Mouse (Mus musculus): Measurements from ENCODE around the gene Mapkap1.
"Not testable (repeated sequence)": the region's sequence is repeated elsewhere in the genome, so short reads cannot be mapped to it uniquely, and the experiment has no call there.

The Mapkap1 gene

DNA sequence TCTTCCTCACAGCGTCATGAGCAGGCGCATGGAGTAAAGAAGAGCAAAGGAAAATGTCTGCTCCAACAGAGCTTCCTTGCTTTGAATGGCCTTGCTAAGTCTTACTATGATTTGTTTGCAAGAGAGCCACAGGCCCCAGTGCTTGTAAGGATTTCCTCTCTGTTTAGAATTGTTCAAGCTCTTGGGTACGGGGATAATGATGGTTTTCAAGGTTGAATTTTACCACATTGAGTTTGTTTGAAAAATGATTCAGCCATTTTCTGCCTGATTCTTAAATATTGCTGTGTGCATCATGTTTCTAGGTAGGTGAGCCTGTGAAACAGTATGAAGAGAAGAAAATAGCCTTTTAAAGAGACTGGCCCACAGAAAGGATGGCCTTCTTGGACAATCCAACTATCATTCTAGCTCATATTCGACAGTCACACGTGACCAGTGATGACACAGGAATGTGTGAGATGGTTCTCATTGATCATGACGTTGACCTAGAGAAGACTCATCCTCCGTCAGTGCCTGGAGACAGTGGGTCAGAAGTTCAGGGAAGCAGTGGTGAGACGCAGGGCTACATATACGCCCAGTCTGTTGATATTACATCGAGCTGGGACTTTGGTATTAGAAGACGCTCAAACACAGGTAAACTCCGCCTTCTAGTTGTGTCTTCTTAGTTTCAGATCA is 25.3 kb downstream of the Mapkap1 start:
- DNase-seq (ENCODE audit: low read depth, low spot score), result no peak

DNA sequence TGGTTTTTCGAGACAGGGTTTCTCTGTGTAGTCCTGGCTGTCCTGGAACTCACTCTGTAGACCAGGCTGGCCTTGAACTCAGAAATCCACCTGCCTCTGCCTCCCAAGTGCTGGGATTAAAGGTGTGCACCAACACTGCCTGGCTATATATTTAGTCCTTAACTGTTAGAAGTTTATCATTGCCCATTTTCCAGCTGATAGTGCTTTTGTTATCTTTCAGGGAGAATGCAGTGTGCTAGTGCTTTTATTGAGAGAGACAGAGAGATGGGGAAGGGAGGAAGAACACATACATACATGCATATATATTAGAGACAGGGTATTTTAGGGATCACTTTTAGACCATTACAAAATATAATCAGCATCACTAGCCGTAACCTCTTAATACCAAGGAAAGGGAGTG is 26.3 kb downstream of the Mapkap1 start:
- not testable (repeated sequence) for DNase-seq (ENCODE audit: low read depth, low spot score)

DNA sequence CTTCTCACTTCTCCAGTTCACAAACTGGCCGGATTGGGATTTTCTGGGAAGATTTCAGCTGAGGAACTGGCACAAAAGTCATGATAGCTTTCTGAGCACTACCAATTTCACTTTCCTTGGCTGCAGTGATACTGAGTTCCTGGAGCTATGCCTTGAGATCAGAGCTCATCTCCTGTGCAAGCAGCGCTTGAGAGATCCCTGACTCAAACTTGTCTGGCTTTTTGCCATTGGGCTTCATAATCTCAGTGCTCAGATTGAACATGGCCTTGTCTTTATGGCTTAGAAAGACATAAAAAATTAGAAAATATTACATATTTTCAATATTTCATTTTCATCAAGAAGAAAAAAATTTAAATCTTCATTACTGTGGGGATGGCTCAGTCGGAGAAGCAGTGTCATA is 29.8 kb downstream of the Mapkap1 start:
- no peak for DNase-seq (ENCODE audit: low read depth, low spot score)

DNA sequence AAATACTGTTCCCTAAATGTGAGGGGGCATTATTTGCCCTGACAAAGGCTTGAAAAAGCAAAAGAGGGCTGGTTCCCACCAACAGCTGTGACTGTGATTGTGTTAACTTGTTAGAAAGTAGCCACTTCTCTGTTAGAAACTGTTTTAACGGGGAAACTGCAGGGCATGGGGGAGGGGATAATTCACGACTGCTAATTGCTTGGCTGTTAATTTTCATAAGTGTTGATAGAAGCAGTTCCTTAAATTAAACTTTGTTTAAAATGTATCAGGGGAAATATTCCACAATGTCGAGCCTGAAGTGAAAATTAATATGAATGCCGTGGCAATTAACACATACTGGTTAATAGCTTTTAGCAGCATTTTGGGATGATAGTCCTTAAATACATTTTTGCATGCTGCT is 42.2 kb downstream of the Mapkap1 start:
- no peak for DNase-seq (ENCODE audit: low read depth, low spot score)

DNA sequence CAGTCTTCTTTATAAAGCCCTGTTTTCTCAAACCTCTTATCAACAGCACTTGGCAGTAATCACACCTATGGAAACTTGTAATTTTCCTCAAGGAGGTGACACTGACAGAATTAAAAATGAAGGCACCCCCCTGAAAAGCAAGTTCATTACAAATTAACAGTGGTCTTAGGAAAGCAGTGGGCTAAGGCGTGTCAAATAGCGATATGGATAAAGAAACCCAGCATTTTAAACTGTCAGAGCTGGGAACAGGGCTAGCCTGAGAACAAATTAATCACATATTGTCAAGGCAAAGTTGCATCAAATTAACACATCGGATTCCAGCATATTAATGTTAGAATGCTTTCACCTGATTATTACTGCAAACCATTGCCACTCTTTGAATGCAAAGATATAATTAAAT is 55.9 kb downstream of the Mapkap1 start:
- DNase-seq (ENCODE audit: low read depth, low spot score), result no peak

DNA sequence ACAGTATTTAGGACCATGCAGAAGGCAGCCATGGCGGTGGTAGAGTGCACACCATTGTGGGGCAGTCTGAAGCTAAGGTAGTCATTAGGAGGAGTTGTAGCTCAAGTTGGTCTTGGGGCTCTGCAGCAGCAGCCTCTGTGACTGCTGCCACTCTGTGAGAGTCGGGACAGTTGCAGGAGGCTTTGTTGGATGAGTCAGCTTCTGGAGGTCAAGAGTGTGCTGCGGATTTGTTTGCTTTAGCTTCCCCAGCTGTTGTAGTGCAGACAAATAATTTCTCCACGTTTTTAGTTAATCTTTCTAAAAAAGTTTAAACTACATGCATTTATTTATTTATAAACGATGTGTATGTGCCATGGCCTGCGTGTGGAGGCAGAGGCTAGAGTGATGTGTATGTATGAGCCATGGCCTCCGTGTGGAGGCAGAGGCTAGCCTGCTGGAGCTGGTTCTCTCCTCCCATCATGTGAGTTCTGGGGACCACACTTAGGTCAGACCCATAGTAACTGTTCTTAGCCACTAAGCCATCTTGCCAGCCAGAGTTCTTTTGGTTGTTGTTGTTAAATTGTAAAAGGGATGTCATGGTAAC is 62.1 kb downstream of the Mapkap1 start:
- no peak for DNase-seq (ENCODE audit: low read depth, low spot score)

DNA sequence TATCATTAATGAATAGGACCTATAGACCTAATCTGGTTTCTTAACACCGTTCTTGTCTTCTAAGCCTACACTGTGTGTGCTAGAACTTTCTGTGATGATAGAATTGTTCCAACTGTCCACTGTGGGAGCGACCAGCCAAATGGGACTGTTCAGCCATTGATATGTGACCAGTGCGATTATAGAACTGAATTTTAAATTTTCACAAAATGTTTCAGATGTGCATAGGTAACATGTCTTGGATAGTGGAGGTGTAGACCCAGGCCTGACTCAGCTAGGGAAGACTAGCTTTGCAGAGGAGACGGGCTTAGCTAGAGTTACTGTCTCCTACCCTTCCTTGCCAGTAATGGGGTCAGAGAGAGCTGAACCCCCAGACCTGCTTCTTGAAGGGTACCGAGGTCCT is 62.8 kb downstream of the Mapkap1 start:
- DNase-seq (ENCODE audit: low read depth, low spot score), result no peak

DNA sequence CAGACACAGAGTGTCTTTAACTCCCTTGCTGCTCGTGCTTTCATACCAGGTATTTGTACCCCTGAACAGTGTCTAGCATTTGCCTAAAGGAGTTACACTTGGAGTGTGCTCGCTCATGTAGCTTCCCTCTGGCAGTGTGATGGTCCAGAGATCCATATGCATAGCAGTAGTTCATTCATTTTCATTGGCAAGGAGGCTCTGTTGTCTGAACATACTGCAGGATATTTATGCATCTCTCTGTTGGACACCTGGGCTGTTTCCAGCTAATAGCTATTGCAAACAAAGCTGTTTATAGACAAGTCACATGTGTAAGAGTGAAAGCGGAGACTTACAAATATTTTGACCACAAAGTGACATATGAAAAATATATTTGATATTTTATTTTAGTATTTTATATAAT is 67.2 kb downstream of the Mapkap1 start:
- DNase-seq (ENCODE audit: low read depth, low spot score), result no peak

DNA sequence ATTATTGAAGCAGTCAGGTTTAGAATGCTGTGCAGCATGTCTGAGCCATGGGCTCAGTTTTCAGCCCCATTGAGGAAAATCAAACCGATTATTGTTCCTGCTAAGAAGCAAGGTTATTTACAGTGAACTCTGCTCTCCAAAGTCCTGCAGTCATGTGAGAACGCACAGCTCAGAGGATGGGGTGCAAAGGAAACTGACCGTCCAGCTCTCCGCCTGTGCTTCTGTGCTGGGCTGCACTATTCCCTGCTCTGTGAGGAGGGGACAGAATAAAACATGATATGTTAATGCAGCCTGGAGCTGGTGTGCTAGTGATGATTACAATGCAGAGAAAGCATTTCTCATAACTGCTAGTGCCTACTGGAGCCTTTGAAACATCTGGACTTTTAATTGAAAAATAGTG is 74.8 kb downstream of the Mapkap1 start:
- DNase-seq (ENCODE audit: low read depth, low spot score), result no peak

DNA sequence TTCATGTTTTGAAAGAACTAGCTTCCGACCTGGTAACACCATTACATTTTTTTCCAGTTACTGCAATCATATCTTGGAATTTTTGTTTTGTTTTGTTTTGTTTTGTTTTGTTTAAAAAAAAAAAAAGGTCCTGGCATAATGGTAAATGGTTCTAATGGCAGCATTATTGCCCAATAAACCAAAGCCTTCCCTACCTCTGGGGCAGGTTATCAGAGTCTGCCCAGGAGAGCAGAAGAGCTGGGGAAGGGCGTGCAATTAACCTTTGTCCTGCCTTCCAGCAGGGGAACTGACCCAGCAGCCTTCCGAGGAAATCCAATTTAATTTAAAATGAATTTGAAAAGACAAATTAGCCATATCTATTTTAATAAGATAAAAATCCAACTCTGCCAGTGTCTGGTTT is 75.5 kb downstream of the Mapkap1 start:
- no peak for DNase-seq (ENCODE audit: low read depth, low spot score)

DNA sequence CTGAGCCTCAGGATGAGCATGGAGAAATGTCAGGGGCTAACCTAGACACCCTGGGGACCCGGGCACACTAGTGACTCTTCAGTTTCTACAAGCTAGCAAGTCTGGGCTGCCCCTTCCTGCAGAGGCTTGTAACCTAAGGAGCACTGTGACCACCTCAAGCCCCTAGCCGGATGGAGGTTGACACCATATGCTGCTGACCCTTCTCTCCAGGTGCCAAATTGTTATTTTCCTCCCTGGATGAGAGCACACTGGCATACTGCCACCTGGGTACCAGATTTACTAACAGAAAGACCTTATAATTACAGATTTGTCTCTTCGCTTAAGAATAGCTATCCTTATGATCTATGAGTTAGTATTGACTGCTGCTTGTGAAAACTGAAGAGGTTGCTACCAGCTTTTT is 76.0 kb downstream of the Mapkap1 start:
- no peak for DNase-seq (ENCODE audit: low read depth, low spot score)

DNA sequence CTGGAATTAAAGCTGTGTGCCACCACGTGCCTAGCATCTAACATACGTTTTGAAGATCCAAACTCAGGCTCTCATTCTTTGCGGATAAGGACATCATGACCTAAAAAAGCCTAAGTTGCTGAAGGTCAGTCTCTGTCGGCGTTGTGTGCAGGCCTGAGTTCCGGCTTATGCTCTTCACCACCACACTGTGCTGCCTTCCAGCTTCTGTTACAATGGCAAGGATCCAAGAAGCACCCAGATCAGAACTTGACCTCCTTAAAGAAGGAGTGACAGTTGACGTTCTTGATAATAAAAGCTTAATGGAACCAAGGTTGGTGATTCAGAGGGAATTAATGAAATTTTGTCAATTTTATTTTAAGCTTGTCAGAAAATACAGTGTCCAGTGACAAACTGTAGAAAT is 80.7 kb downstream of the Mapkap1 start:
- no peak for DNase-seq (ENCODE audit: low read depth, low spot score)

DNA sequence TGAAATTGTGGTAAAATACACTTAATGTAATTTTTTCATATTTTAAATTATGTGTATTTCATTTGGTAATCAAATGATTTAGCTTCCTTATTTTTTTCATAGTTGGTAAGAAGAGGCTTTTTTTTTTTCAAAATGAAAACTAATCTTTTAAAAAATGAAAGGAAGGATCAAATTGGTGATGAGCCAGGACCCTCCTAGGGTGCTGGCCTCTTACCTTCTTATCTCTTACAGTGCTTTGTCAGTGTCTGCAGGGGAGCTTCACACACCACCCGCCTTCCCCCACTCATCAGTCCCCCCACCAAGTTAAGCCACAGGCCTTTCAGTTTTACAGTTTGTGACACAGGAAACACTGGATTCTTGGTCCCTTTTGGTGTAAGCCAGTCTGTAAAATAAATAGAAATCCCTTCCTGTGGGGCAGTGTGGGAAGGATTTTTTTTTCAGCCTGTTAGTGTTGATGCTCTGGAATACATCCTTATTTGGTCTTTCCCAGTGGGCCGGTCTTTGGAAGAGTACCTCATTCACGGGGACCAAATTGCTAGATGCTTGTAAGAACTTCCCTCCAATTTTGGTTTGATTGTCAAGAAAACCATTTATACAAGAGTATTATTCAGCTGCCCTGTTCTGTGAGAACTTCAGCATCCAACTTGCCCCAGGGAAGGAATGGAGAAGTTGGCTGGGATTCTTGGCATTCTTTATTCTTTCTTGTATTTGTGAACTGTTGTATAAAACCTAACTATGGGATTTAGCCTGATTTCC is 97.6 kb downstream of the Mapkap1 start:
- DNase-seq (ENCODE audit: low read depth, low spot score), result peak; percentile 51

DNA sequence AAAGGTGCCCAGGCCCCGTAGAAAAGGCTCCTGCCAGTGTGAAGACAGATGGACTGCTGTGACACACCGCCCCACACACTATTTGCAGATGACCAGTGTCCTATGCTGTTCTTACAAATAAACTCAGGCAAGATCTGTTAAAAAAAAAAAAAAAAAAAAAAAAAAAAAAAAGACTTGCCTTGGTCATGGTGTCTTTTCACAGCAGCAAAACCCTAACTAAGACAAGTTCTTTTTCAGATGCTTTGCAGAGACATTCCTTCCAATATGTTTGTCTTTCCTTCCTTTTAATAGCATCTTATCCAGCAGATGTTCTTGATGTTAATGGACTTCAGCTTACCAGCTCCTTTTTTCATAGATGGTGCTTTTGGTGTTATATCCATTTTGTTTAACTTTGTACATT is 99.6 kb downstream of the Mapkap1 start:
- DNase-seq (ENCODE audit: low read depth, low spot score), result not testable (repeated sequence)

DNA sequence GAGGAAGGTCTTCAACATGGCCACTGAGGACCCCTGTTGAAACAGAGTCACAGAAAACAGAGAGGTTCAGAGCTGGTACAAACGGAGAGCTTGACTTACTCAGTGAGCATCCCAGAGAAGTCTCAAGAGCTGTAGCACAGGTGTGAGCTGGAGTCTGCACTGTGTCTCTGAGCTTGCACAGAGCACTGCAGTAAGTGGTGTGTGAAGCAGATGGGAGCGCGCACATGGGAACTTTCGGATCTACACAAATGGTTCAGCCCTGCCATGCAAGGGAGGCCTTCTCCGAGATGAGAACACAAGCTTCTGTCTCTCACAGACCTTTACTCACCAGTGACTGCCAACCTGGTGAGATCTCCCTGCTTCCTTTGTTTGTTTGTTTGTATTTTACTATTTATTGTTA is 103.3 kb downstream of the Mapkap1 start:
- DNase-seq (ENCODE audit: low read depth, low spot score), result no peak

DNA sequence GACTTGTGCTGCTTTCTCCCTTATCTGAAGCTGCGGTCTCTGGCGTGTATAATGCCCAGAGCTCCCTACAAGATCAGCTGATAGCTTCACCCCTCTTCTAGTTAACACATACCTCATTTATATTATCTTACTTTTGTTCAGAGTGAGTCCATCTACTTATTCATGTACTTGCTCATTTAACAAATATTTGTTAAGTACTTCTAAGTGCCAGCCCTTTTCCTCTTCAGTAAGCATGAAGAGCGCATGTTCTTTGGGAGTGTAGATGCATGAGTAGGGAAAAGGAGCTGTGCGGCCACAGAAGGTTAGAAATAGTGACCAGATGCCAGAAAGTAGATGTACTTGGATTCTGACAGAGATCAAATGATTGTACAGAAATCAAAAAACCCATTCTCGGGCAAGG is 108.7 kb downstream of the Mapkap1 start:
- no peak for DNase-seq (ENCODE audit: low read depth, low spot score)

DNA sequence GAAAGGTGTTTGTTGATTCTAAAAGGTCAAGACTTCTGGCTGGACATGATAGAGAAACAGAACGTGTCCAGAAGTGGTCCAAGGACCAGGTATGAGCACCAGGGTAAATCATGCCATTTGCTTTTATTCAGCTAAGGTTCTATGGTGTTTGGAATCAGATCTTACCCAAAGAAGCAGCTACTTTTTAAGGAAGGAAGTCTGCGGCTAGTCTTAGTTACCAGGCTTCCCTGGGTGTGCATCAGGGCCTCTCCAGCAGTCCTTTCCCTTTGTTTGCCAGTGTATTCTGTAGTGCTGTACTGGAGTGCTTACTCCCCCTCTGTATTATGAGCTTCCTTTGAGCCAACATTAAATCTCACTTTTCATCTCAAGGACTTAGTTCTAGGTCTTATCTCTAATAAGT is 111.5 kb downstream of the Mapkap1 start:
- DNase-seq (ENCODE audit: low read depth, low spot score), result no peak

DNA sequence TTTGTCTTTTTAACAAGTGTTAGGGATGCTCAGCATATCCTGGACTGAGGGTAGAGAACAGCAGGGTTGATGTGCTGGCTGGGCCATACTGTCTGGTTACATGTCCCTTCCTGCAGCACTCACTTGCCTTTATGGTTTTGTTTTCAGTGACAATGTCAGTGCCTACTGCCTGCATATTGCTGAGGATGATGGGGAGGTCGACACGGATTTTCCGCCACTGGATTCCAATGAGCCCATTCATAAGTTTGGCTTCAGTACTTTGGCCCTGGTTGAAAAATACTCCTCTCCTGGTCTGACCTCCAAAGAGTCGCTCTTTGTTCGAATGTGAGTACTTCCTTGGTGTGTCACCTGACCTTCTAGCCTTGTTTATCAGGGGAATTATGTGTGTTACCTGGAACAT is 112.0 kb downstream of the Mapkap1 start:
- no peak for DNase-seq (ENCODE audit: low read depth, low spot score)

DNA sequence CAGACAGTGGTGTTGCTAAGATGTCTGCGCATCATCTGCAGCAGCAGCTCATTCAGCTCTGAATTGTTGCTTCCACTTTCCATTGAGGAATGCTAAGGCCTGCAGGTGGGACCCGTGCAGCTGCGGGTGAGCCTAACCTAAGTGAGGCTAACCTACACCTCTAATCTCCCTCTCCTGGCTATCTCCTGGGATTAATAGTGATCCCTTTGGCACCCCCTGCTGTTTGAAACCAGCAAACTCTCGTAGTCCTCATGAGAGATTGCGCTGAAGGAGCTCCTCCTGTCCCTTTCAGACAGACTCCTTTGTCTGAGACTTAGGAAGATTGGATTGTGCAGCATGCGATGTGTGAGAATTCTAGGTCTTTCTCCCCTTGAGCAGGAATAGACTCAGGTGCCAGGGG is 113.0 kb downstream of the Mapkap1 start:
- peak; percentile 71 for DNase-seq (ENCODE audit: low read depth, low spot score)

DNA sequence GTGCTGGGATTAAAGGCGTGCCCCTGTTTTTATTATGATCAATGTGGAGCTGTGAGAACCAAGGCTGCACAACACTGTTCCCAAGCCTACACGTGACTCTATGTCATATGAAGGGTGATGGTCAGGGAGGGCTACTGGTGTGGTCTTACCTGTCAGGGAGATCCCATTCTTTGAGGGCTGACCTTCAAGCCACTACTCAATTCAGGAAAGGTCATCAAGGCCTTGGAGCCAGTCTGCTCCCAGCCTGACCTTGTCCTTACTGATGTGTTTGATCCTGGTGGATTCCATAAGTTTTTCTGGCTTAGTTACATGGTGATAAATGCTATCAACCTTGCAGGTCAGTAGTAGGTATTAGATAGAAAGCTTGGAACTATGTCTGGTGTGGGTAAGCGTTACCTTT is 114.8 kb downstream of the Mapkap1 start:
- no peak for DNase-seq (ENCODE audit: low read depth, low spot score)

DNA sequence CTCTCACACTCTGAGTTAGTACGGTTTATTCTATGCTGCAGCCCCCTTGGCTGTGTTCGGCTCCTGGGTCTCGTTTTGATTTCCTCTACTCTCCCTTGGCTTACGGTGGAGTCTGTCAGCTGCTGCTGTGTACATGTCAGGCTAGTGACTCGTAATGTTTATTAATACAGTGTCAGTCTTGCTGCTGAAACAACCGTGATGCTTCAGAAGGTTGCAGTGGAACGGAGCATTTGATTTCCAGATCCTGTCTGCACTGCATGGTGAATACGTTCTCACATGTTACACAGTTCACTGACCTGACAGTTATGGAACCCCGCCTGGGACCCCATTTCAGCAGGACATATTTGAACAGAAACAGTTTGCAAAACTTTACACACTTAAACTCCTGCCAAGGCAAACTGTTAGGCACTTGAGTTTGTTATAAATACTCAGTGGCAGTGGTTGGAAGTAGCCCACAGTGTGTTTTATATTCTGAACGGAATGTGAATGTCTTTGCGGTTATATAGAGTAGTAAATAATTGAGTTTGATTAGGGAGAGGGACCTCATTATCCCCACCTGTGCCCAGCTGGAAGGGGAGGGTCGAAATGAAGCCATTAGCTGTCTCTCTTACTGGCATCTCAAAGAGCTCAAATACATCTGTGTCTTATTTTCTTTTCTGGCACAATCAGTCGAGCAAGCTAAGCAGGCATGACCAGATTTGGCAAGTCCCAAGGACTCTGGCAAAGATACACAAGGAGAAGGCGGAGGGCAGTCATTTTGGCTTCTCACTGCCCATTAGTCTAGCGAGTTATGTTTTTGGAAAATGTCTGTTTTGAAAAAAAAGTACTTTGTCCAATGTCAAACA is 120.2 kb downstream of the Mapkap1 start:
- DNase-seq (ENCODE audit: low read depth, low spot score), result no peak

DNA sequence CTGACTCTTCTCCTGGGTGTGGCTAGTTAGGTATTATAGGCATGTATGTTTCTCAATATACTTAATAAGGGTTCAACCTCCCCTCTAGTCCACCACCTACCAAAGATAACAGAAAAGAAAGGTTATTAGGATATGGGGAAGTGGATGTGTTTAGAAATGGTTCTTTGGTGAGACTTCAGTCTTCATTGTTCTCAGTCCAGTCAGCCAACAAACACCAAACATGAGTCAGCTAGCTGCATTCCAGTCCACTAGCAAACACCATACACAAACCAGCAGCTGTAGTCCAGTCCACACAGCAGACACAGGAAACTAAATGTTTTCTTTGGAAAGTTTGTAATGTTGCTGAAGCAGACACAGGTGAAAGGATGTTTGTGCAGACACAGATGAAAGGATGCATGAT is 121.9 kb downstream of the Mapkap1 start:
- DNase-seq (ENCODE audit: low read depth, low spot score), result no peak

All from R1 (cell line).